Mouse (Mus musculus): ENCODE data around the gene Lhpp. TPM values are rescaled to one million over a fixed set of nuclear protein-coding genes. Genes with fewer than 3 reads are reported as not detected.

Lhpp gene
- polyA plus RNA-seq, 1 experiment from 2014 or later = 23.7 TPM

GRCm38 (mm10) chr7:132626174-132626573 is 15.7 kb downstream of the Lhpp start:
- H3K36me3 ChIP-seq (ENCODE audit: control insufficient read depth, insufficient read depth) = no peaks in the 10 kb centered on the region
- no peaks in the 10 kb centered on the region for H3K9me3 ChIP-seq (replicated peaks; ENCODE audit: control insufficient read depth, low read length)
- H3K4me3 ChIP-seq (ENCODE audit: low read length) = no peak overlapping the region
- 64% methylated on average over 4 of the region's 4 CpGs for WGBS
- peaks cover 19% of the 10 kb centered on the region for H3K4me1 ChIP-seq (ENCODE audit: control insufficient read depth, insufficient read depth, low read length)
- no peak for ATAC-seq (replicated peaks; ENCODE audit: extremely low read depth, insufficient read depth, low FRiP score)
- no peaks in the 10 kb centered on the region for H3K27me3 ChIP-seq (ENCODE audit: control insufficient read depth, insufficient read depth, low read length)
- no peak overlapping the region for H3K9ac ChIP-seq (ENCODE audit: low read length)
- no peak overlapping the region for H3K4me2 ChIP-seq (ENCODE audit: low read depth, low read length)
- no peak overlapping the region for H3K27ac ChIP-seq (ENCODE audit: low read length)

- ATAC-seq (replicated peaks; ENCODE audit: extremely low read depth, insufficient read depth, low FRiP score) = peak; percentile 84
- H3K27me3 ChIP-seq (ENCODE audit: control insufficient read depth, insufficient read depth, low read length) = no peaks in the 10 kb centered on the region
- no peaks in the 10 kb centered on the region for H3K9me3 ChIP-seq (replicated peaks; ENCODE audit: control insufficient read depth, low read length)
- H3K4me3 ChIP-seq (ENCODE audit: low read length) = no peak overlapping the region
- H3K27ac ChIP-seq (ENCODE audit: low read length) = peak overlapping the region; percentile 86
- H3K4me2 ChIP-seq (ENCODE audit: low read depth, low read length) = no peak overlapping the region
- H3K36me3 ChIP-seq (ENCODE audit: control insufficient read depth, insufficient read depth) = no peaks in the 10 kb centered on the region
- 46% methylated on average over 3 of the region's 3 CpGs for WGBS
- peaks cover 19% of the 10 kb centered on the region for H3K4me1 ChIP-seq (ENCODE audit: control insufficient read depth, insufficient read depth, low read length)
- H3K9ac ChIP-seq (ENCODE audit: low read length) = no peak overlapping the region
Measured at GRCm38 (mm10) chr7:132627448-132627847, 17.0 kb downstream of the Lhpp start.

- H3K4me2 ChIP-seq (ENCODE audit: low read depth, low read length) = no peak overlapping the region
- H3K4me3 ChIP-seq (ENCODE audit: low read length) = no peak overlapping the region
- H3K36me3 ChIP-seq (ENCODE audit: control insufficient read depth, insufficient read depth) = no peaks in the 10 kb centered on the region
- peaks cover 16% of the 10 kb centered on the region for H3K4me1 ChIP-seq (ENCODE audit: control insufficient read depth, insufficient read depth, low read length)
- no peaks in the 10 kb centered on the region for H3K27me3 ChIP-seq (ENCODE audit: control insufficient read depth, insufficient read depth, low read length)
- no peaks in the 10 kb centered on the region for H3K9me3 ChIP-seq (replicated peaks; ENCODE audit: control insufficient read depth, low read length)
- H3K9ac ChIP-seq (ENCODE audit: low read length) = no peak overlapping the region
- no peak overlapping the region for H3K27ac ChIP-seq (ENCODE audit: low read length)
- no peak for ATAC-seq (replicated peaks; ENCODE audit: extremely low read depth, insufficient read depth, low FRiP score)
- 81% methylated on average over 11 of the region's 11 CpGs for WGBS
Measured at GRCm38 (mm10) chr7:132631313-132631712, 20.9 kb downstream of the Lhpp start.

- Histone ChIP-seq H3K4me2 (ENCODE audit: low read depth, low read length) (no peak overlapping the region), H3K4me1 (ENCODE audit: control insufficient read depth, insufficient read depth, low read length) (no peaks in the 10 kb centered on the region), H3K9ac (ENCODE audit: low read length) (no peak overlapping the region), H3K36me3 (ENCODE audit: control insufficient read depth, insufficient read depth) (no peaks in the 10 kb centered on the region), H3K9me3 (replicated peaks; ENCODE audit: control insufficient read depth, low read length) (no peaks in the 10 kb centered on the region), H3K27ac (ENCODE audit: low read length) (no peak overlapping the region), H3K27me3 (ENCODE audit: control insufficient read depth, insufficient read depth, low read length) (no peaks in the 10 kb centered on the region), H3K4me3 (ENCODE audit: low read length) (no peak overlapping the region)
- WGBS = 54% methylated on average over 12 of the region's 12 CpGs
- no peak for ATAC-seq (replicated peaks; ENCODE audit: extremely low read depth, insufficient read depth, low FRiP score)
Measured at GRCm38 (mm10) chr7:132637292-132637691, 26.9 kb downstream of the Lhpp start.

- H3K9ac ChIP-seq (ENCODE audit: low read length) = no peak overlapping the region
- H3K4me1 ChIP-seq (ENCODE audit: control insufficient read depth, insufficient read depth, low read length) = no peaks in the 10 kb centered on the region
- H3K4me3 ChIP-seq (ENCODE audit: low read length) = no peak overlapping the region
- no peaks in the 10 kb centered on the region for H3K36me3 ChIP-seq (ENCODE audit: control insufficient read depth, insufficient read depth)
- H3K9me3 ChIP-seq (replicated peaks; ENCODE audit: control insufficient read depth, low read length) = no peaks in the 10 kb centered on the region
- H3K4me2 ChIP-seq (ENCODE audit: low read depth, low read length) = no peak overlapping the region
- H3K27me3 ChIP-seq (ENCODE audit: control insufficient read depth, insufficient read depth, low read length) = no peaks in the 10 kb centered on the region
- no peak overlapping the region for H3K27ac ChIP-seq (ENCODE audit: low read length)
- 56% methylated on average over 12 of the region's 12 CpGs for WGBS
- peak; percentile 79 for ATAC-seq (replicated peaks; ENCODE audit: extremely low read depth, insufficient read depth, low FRiP score)
Measured at GRCm38 (mm10) chr7:132638446-132639087, 28.1 kb downstream of the Lhpp start.

- no peak overlapping the region for H3K27ac ChIP-seq (ENCODE audit: low read length)
- no peak overlapping the region for H3K9ac ChIP-seq (ENCODE audit: low read length)
- H3K9me3 ChIP-seq (replicated peaks; ENCODE audit: control insufficient read depth, low read length) = no peaks in the 10 kb centered on the region
- no peak overlapping the region for H3K4me3 ChIP-seq (ENCODE audit: low read length)
- no peak for ATAC-seq (replicated peaks; ENCODE audit: extremely low read depth, insufficient read depth, low FRiP score)
- WGBS = 49% methylated on average over 9 of the region's 9 CpGs
- no peaks in the 10 kb centered on the region for H3K27me3 ChIP-seq (ENCODE audit: control insufficient read depth, insufficient read depth, low read length)
- H3K4me2 ChIP-seq (ENCODE audit: low read depth, low read length) = no peak overlapping the region
- no peaks in the 10 kb centered on the region for H3K4me1 ChIP-seq (ENCODE audit: control insufficient read depth, insufficient read depth, low read length)
- no peaks in the 10 kb centered on the region for H3K36me3 ChIP-seq (ENCODE audit: control insufficient read depth, insufficient read depth)
Measured at GRCm38 (mm10) chr7:132640946-132641345, 30.5 kb downstream of the Lhpp start.

GRCm38 (mm10) chr7:132641606-132642005 is 31.2 kb downstream of the Lhpp start:
- 88% methylated on average over 1 of the region's 1 CpGs for WGBS

GRCm38 (mm10) chr7:132644605-132645279 is 34.3 kb downstream of the Lhpp start:
- no peak for ATAC-seq (replicated peaks; ENCODE audit: extremely low read depth, insufficient read depth, low FRiP score)
- Histone ChIP-seq H3K4me3 (ENCODE audit: low read length) (no peak overlapping the region), H3K9ac (ENCODE audit: low read length) (no peak overlapping the region), H3K36me3 (ENCODE audit: control insufficient read depth, insufficient read depth) (no peaks in the 10 kb centered on the region), H3K4me2 (ENCODE audit: low read depth, low read length) (no peak overlapping the region), H3K4me1 (ENCODE audit: control insufficient read depth, insufficient read depth, low read length) (no peaks in the 10 kb centered on the region), H3K27me3 (ENCODE audit: control insufficient read depth, insufficient read depth, low read length) (no peaks in the 10 kb centered on the region), H3K9me3 (replicated peaks; ENCODE audit: control insufficient read depth, low read length) (no peaks in the 10 kb centered on the region), H3K27ac (ENCODE audit: low read length) (no peak overlapping the region)
- WGBS = 81% methylated on average over 11 of the region's 11 CpGs

More at GRCm38 (mm10) chr7:132641606-132642005, 31.2 kb downstream of the Lhpp start:
- Histone ChIP-seq H3K4me3 (ENCODE audit: low read length) (no peak overlapping the region), H3K27me3 (ENCODE audit: control insufficient read depth, insufficient read depth, low read length) (no peaks in the 10 kb centered on the region), H3K4me1 (ENCODE audit: control insufficient read depth, insufficient read depth, low read length) (no peaks in the 10 kb centered on the region), H3K27ac (ENCODE audit: low read length) (no peak overlapping the region), H3K36me3 (ENCODE audit: control insufficient read depth, insufficient read depth) (no peaks in the 10 kb centered on the region), H3K4me2 (ENCODE audit: low read depth, low read length) (no peak overlapping the region), H3K9me3 (replicated peaks; ENCODE audit: control insufficient read depth, low read length) (no peaks in the 10 kb centered on the region), H3K9ac (ENCODE audit: low read length) (no peak overlapping the region)
- no peak for ATAC-seq (replicated peaks; ENCODE audit: extremely low read depth, insufficient read depth, low FRiP score)

- WGBS = 89% methylated on average over 1 of the region's 1 CpGs
- ATAC-seq (replicated peaks; ENCODE audit: extremely low read depth, insufficient read depth, low FRiP score) = no peak
- H3K4me2 ChIP-seq (ENCODE audit: low read depth, low read length) = no peak overlapping the region
- H3K4me3 ChIP-seq (ENCODE audit: low read length) = no peak overlapping the region
- no peaks in the 10 kb centered on the region for H3K4me1 ChIP-seq (ENCODE audit: control insufficient read depth, insufficient read depth, low read length)
- no peak overlapping the region for H3K27ac ChIP-seq (ENCODE audit: low read length)
- no peaks in the 10 kb centered on the region for H3K27me3 ChIP-seq (ENCODE audit: control insufficient read depth, insufficient read depth, low read length)
- no peaks in the 10 kb centered on the region for H3K36me3 ChIP-seq (ENCODE audit: control insufficient read depth, insufficient read depth)
- no peak overlapping the region for H3K9ac ChIP-seq (ENCODE audit: low read length)
- H3K9me3 ChIP-seq (replicated peaks; ENCODE audit: control insufficient read depth, low read length) = no peaks in the 10 kb centered on the region
Measured at GRCm38 (mm10) chr7:132646514-132646913, 36.1 kb downstream of the Lhpp start.
